Mouse (Mus musculus): ENCODE results near the gene Nars2. TPM values are rescaled to one million over a fixed set of nuclear protein-coding genes. Genes with fewer than 3 reads are reported as not detected.

Nars2 gene
- 29.7 TPM for polyA plus RNA-seq (2017; shearing (Covaris generic))

DNA sequence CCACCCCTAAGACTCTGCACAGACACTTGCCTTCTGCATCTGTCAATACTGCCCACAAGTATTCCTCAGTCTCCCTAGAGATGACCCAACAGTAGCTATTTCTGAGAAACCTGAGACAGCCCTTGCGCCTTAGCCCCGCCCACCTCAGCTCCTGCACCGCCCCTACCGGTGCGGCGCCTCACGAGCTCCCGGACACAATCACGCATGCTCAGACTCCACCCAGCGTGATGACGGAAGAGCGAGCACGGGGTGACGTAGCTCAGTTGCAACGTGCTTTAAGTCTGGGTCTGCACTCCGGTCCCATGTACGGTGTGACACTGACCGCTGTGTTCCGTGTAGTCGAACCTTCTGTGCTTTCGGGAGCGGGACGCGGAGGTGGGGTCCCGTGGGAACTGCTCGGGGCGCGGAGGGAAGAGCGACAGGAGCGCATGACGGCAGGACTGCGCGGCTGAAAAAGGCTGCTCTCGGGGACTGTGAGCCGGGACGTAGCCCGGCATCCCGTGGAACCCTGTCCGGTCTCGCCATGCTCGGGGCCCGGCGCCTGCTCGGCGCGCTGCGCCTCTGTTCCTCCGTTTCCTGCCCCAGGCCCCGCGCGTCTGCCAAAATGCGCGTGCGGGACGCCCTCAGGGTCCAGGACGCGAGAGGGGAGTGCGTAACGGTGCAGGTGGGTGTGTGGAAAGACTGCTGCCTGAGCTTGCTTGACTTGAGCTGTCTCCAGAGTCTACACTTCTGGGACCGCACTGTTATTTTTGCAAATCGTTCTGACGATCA, at the start of gene Nars2:
TSS of gene Nars2 (plus strand) at position 225 of the 771 bp plus-strand sequence.

DNA sequence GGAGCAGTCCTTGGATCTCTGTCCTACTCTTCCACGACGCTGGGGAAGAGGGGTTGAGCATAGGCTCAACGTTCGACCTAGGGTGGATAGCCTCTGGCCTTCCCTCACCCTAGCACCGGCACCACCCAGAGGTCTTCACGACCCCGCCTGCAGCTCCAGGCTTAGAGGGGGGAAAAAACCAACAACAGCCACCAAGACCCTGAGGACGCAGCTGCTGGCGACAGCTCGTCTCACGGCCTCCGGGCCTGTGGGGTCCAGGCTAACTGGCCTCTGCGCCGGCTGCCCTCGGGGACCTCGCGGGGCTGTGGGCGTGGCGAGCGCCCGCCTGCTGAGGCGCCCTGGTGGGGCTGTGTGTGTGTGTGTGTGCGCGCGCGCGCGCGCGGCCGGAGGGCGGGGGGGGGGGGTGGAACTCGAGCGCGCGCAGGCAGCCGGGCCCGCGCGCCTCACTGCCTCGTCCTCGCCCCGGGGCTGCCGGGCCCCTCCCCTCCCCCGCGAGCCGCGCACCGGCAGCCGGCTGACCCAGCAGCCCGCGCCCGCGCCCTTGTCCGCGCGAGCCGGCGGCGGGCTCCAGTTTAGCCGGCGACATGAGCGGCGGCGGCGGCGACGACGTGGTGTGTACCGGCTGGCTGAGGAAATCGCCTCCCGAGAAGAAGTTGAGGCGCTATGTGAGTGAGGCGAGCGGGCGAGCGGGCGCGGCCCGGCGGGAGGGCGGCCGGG, 130.1 kb downstream of the Nars2 start, which contains the start of gene Gab2:
TSS of gene Gab2 (plus strand) at position 345 of the 717 bp plus-strand sequence.

Other genes starting within 250 kb of the Nars2 start
- 0.08 TPM for gene Gab2, start 130.1 kb downstream of the Nars2 start, polyA plus RNA-seq (2017; shearing (Covaris generic))